Mouse (Mus musculus): ENCODE data around the gene Agbl1. TPM values are rescaled to one million over a fixed set of nuclear protein-coding genes. Genes with fewer than 3 reads are reported as not detected.

The Agbl1 gene
- polyA plus RNA-seq, 1 experiment from 2014 or later: not detected

DNA sequence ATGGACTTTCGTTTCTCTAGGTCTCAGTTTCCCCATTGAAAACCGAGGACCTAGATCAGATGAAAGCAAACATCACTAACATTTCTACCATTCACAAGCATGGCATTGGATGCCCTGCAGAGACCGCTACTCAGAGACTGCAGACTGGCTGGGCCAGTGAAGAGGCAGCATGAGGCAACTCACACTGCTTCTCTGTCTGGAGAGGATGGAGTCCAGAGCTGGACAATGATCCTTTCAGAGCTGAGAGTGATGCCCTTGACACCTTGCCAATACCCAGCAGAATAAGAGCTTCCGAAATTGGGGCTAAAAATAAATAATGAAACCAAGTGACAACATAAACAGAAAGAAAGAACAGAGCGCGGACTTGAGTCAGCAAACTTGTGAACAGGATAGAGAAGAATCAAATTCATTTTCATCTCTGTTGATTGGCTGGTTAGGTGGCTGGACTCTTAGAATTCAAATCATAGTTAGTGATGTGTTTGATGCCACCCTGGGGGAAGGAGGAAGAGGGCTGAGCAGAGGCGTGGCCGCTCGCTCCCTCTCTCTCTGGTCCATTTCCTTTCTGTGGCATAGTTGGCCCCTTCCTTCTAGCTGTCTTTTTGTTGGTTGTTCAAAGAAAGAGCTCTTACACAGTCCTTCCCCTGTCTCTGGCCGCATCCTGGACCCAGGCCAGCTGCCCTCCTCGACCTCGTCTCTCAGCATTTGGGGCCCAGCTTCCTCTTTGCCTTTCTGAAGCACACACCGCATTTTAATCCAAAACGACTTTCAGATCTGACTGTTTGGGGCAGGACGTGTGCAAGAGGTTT is 903.1 kb downstream of the Agbl1 start:
- Histone ChIP-seq H3K27ac (replicated peaks) (no peak overlapping the region), H3K9me3 (ENCODE audit: control insufficient read depth, low read length) (no peaks in the 10 kb centered on the region), H3K4me3 (ENCODE audit: low read depth, low read length) (no peak overlapping the region), H3K27me3 (ENCODE audit: control insufficient read depth, insufficient read depth, low read length) (no peaks in the 10 kb centered on the region), H3K4me2 (replicated peaks; ENCODE audit: low read depth) (no peak overlapping the region), H3K36me3 (ENCODE audit: control insufficient read depth, insufficient read depth, low read length) (no peaks in the 10 kb centered on the region), H3K9ac (ENCODE audit: low read length) (no peak overlapping the region), H3K4me1 (replicated peaks; ENCODE audit: control insufficient read depth, insufficient read depth) (no peaks in the 10 kb centered on the region)
- DNase-seq (ENCODE audit: low spot score): no peak
- TF ChIP-seq CTCF (IDR thresholded peaks at IDR 0.05; ENCODE audit: low read depth) (no peak), EP300 (optimal IDR thresholded peaks at IDR 0.05) (no peak)
- ATAC-seq (ENCODE audit: low FRiP score, low TSS enrichment): no peak; the same call in 1 of the 2 replicates
- 51% methylated on average over 15 of the region's 15 CpGs for WGBS

DNA sequence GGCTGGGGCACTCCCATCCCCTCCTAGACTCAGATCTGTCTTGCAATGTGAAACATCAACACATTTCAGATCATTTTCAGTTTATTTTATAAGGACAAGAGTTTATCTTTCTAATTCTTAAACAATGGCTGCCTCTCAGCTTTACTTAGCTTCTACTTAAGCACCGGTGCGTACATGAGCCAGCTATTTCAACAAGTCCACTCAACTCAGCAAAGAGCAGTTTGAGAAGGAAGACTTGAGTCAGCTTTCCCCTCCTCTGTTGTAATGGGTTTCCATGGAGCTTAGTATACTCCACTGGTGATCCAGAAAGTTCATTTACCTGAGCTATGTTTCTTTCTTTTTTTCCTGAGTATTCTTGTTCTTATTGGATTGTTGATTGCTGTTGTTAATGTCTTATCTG is 905.2 kb downstream of the Agbl1 start:
- H3K27me3 ChIP-seq (ENCODE audit: control insufficient read depth, insufficient read depth, low read length): no peaks in the 10 kb centered on the region
- DNase-seq (ENCODE audit: low spot score): no peak
- H3K36me3 ChIP-seq (ENCODE audit: control insufficient read depth, insufficient read depth, low read length): no peaks in the 10 kb centered on the region
- H3K4me1 ChIP-seq (replicated peaks; ENCODE audit: control insufficient read depth, insufficient read depth): no peaks in the 10 kb centered on the region
- H3K27ac ChIP-seq (replicated peaks): no peak overlapping the region
- no peaks in the 10 kb centered on the region for H3K9me3 ChIP-seq (ENCODE audit: control insufficient read depth, low read length)
- H3K4me2 ChIP-seq (replicated peaks; ENCODE audit: low read depth): no peak overlapping the region
- WGBS: 64% methylated on average over 2 of the region's 2 CpGs
- H3K4me3 ChIP-seq (ENCODE audit: low read depth, low read length): no peak overlapping the region
- ATAC-seq (ENCODE audit: low FRiP score, low TSS enrichment): no peak
- no peak for TF ChIP-seq CTCF (IDR thresholded peaks at IDR 0.05; ENCODE audit: low read depth)
- no peak for TF ChIP-seq EP300 (optimal IDR thresholded peaks at IDR 0.05)
- no peak overlapping the region for H3K9ac ChIP-seq (ENCODE audit: low read length)

DNA sequence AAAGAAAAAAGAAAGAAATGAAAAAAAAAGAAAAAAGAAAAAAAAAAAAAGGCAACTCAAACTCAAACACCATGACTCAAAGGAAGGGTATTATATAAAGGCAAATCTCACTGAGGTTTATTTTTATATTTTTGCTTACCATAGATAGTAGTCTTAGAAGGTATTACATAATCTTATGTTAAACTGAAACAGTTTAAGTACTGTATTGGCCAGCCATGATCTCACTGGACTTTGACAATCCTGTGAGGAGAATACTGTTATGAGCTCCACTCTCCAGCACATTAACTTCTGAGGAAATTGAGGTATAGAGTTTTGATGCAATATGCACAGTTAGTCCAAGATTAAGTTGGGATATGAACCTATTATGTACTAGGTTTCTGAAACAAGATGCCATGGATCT is 909.0 kb downstream of the Agbl1 start:
- Histone ChIP-seq H3K4me3 (ENCODE audit: low read depth, low read length) (no peak overlapping the region), H3K4me1 (replicated peaks; ENCODE audit: control insufficient read depth, insufficient read depth) (no peaks in the 10 kb centered on the region), H3K36me3 (ENCODE audit: control insufficient read depth, insufficient read depth, low read length) (no peaks in the 10 kb centered on the region), H3K9me3 (ENCODE audit: control insufficient read depth, low read length) (no peaks in the 10 kb centered on the region), H3K27me3 (ENCODE audit: control insufficient read depth, insufficient read depth, low read length) (no peaks in the 10 kb centered on the region), H3K27ac (replicated peaks) (no peak overlapping the region), H3K4me2 (replicated peaks; ENCODE audit: low read depth) (no peak overlapping the region), H3K9ac (ENCODE audit: low read length) (no peak overlapping the region)
- DNase-seq (ENCODE audit: low spot score) (no peak), ATAC-seq (ENCODE audit: low FRiP score, low TSS enrichment) (no peak)
- TF ChIP-seq EP300 (optimal IDR thresholded peaks at IDR 0.05): no peak
- no peak for TF ChIP-seq CTCF (IDR thresholded peaks at IDR 0.05; ENCODE audit: low read depth)

DNA sequence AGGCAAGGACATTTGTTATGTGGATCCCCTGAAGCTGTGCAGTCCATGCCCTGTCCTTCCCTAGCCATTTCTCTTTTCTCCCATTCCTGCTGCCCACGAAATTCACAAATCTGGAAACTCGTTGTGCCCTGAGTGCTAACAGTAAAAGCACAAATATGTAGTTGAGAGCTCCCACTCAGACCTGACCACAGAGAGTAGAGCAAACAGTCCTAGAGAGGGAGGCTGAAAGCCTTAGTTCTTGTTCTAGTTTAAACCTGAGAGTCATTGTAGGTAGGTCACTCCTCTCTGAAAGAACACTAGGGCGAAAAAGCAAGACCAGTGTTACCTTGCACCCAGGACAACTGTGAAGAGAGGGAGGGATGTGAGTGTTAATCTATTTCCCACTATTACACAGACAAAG is 917.8 kb downstream of the Agbl1 start:
- Histone ChIP-seq H3K4me1 (replicated peaks; ENCODE audit: control insufficient read depth, insufficient read depth) (no peaks in the 10 kb centered on the region), H3K4me3 (ENCODE audit: low read depth, low read length) (no peak overlapping the region), H3K27ac (replicated peaks) (no peak overlapping the region), H3K27me3 (ENCODE audit: control insufficient read depth, insufficient read depth, low read length) (no peaks in the 10 kb centered on the region), H3K4me2 (replicated peaks; ENCODE audit: low read depth) (no peak overlapping the region), H3K9me3 (ENCODE audit: control insufficient read depth, low read length) (no peaks in the 10 kb centered on the region), H3K36me3 (ENCODE audit: control insufficient read depth, insufficient read depth, low read length) (no peaks in the 10 kb centered on the region), H3K9ac (ENCODE audit: low read length) (no peak overlapping the region)
- WGBS: 69% methylated on average over 3 of the region's 3 CpGs
- no peak for TF ChIP-seq CTCF (IDR thresholded peaks at IDR 0.05; ENCODE audit: low read depth)
- no peak for TF ChIP-seq EP300 (optimal IDR thresholded peaks at IDR 0.05)
- no peak for DNase-seq (ENCODE audit: low spot score)
- no peak for ATAC-seq (ENCODE audit: low FRiP score, low TSS enrichment)

DNA sequence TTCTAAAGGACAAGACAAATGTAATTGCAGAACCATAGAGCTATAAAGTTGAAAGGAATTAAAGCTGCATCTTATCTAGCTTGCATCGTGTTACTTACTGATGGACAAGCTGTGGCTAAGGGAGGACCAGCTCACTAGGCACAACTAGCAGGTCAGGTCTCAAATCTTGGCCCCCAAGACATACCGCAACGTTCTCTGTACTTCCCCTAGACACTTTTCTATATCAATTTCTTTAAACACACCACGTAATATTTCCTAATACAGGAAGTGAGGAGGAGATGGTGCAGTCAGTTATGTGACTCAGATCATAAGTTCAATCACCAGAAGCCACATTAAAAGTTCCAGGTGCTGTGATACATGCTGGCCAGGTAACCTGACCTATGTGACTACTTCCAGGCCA is 919.1 kb downstream of the Agbl1 start:
- Histone ChIP-seq H3K27ac (replicated peaks) (no peak overlapping the region), H3K27me3 (ENCODE audit: control insufficient read depth, insufficient read depth, low read length) (no peaks in the 10 kb centered on the region), H3K36me3 (ENCODE audit: control insufficient read depth, insufficient read depth, low read length) (no peaks in the 10 kb centered on the region), H3K9ac (ENCODE audit: low read length) (no peak overlapping the region), H3K9me3 (ENCODE audit: control insufficient read depth, low read length) (no peaks in the 10 kb centered on the region), H3K4me1 (replicated peaks; ENCODE audit: control insufficient read depth, insufficient read depth) (no peaks in the 10 kb centered on the region), H3K4me2 (replicated peaks; ENCODE audit: low read depth) (no peak overlapping the region), H3K4me3 (ENCODE audit: low read depth, low read length) (no peak overlapping the region)
- TF ChIP-seq CTCF (IDR thresholded peaks at IDR 0.05; ENCODE audit: low read depth): no peak
- no peak for TF ChIP-seq EP300 (optimal IDR thresholded peaks at IDR 0.05)
- ATAC-seq (ENCODE audit: low FRiP score, low TSS enrichment) (no peak), DNase-seq (ENCODE audit: low spot score) (no peak)
- 65% methylated on average over 4 of the region's 4 CpGs for WGBS

DNA sequence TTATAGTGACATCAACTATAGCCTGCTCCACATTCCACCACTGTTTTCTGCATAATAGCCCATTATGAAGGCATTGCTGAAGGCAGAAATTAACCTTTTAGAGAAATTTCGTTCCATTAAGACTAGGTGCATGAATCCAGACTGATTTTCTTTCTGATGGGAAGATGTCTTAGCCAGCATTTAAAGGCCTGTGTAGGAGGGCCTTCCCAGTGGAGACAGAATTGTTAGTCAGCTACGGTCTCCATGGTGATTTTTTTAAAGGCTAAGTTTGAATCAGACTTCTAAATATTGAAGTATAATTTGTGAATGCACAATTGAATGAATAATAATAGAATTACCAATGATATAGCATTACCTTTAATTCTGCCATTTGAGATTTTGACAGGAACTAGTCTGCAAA is 920.2 kb downstream of the Agbl1 start:
- Histone ChIP-seq H3K27me3 (ENCODE audit: control insufficient read depth, insufficient read depth, low read length) (no peaks in the 10 kb centered on the region), H3K4me3 (ENCODE audit: low read depth, low read length) (no peak overlapping the region), H3K9me3 (ENCODE audit: control insufficient read depth, low read length) (no peaks in the 10 kb centered on the region), H3K36me3 (ENCODE audit: control insufficient read depth, insufficient read depth, low read length) (no peaks in the 10 kb centered on the region), H3K4me1 (replicated peaks; ENCODE audit: control insufficient read depth, insufficient read depth) (no peaks in the 10 kb centered on the region), H3K9ac (ENCODE audit: low read length) (no peak overlapping the region), H3K4me2 (replicated peaks; ENCODE audit: low read depth) (no peak overlapping the region), H3K27ac (replicated peaks) (no peak overlapping the region)
- DNase-seq (ENCODE audit: low spot score) (no peak), ATAC-seq (ENCODE audit: low FRiP score, low TSS enrichment) (no peak)
- no peak for TF ChIP-seq EP300 (optimal IDR thresholded peaks at IDR 0.05)
- no peak for TF ChIP-seq CTCF (IDR thresholded peaks at IDR 0.05; ENCODE audit: low read depth)
- 73% methylated on average over 2 of the region's 2 CpGs for WGBS
